8 mouse cellular contexts compared by ENCODE assay signal in genomic region chr1:130875139-130875538, GRCm38 (mm10). TPM values are rescaled to one million over a fixed set of nuclear protein-coding genes. Genes with fewer than 3 reads are reported as not detected.
DNase-seq lines count a peak whose midpoint lies in the region; ATAC-seq and TF ChIP-seq lines count a peak whose summit lies in the region.
"Had no signal": no experiment of that assay in that cellular context is flagged by ENCODE, and none has a peak within 500 bp of the region (broad histone marks: within the 10 kb centered on the region; RNA-seq: fewer than 3 reads in every experiment).

No protein-coding gene starts in this region.

- no peak overlapping the region for H3K9ac ChIP-seq in limb, embryonic 14.5 days (ENCODE audit: low read depth, low read length, severe bottlenecking)

- no peak overlapping the region for H3K4me3 ChIP-seq in bone marrow, adult 2 months (replicated peaks; ENCODE audit: control insufficient read depth, low read depth, low read length)
- H3K4me3 ChIP-seq in embryonic fibroblast, embryonic 13.5 days (ENCODE audit: insufficient read depth, low read length), result no peak overlapping the region
- no peak overlapping the region for H3K4me3 ChIP-seq in limb, embryonic 14.5 days (replicated peaks; ENCODE audit: low read length)

- H3K4me1 ChIP-seq in bone marrow, adult 2 months (ENCODE audit: control insufficient read depth, insufficient read depth, low read length), result peaks cover 2% of the 10 kb centered on the region
- no peaks in the 10 kb centered on the region for H3K4me1 ChIP-seq in embryonic fibroblast, embryonic 13.5 days (ENCODE audit: control insufficient read depth, insufficient read depth, low read length)
- H3K4me1 ChIP-seq in limb, embryonic 14.5 days (ENCODE audit: control insufficient read depth, insufficient read depth, low read length), result 0 out of 2 replicates have a peak, but pooled peaks cover 6% of the 10 kb centered on the region

- peak; percentile 72 for ATAC-seq in limb, embryonic 14.5 days (ENCODE audit: low FRiP score, low read depth)

- no peaks in the 10 kb centered on the region for H3K36me3 ChIP-seq in limb, embryonic 14.5 days (ENCODE audit: control insufficient read depth, insufficient read depth, low read length)

- H3K27me3 ChIP-seq in limb, embryonic 14.5 days (ENCODE audit: control insufficient read depth, insufficient read depth, low read length), result peaks cover 21% of the 10 kb centered on the region

- H3K27ac ChIP-seq in bone marrow, adult 2 months (ENCODE audit: control insufficient read depth, insufficient read depth, low read depth, low read length, poor library complexity), result no peak overlapping the region
- no peak overlapping the region for H3K27ac ChIP-seq in embryonic fibroblast, embryonic 13.5 days (ENCODE audit: insufficient read depth, low read length)
- no peak overlapping the region for H3K27ac ChIP-seq in limb, embryonic 14.5 days (replicated peaks; ENCODE audit: low read depth, low read length)

- DNase-seq in urinary bladder, postnatal 14 days (ENCODE audit: low spot score), result peak; percentile 36
- DNase-seq in urinary bladder, postnatal 4 days (ENCODE audit: low spot score in 2 of 2), result no peak
- DNase-seq in kidney, adult 9 months, result peak; percentile 81
- peak; percentile 61 for DNase-seq in limb, embryonic 14.5 days (ENCODE audit: low spot score)
- peak; percentile 12 for DNase-seq in right cerebral cortex, postnatal 14 days

- no peaks in the 10 kb centered on the region for H3K9me3 ChIP-seq in limb, embryonic 14.5 days (ENCODE audit: control insufficient read depth, low read length)

- TF ChIP-seq POLR2A in bone marrow, adult 2 months (IDR thresholded peaks at IDR 0.05; ENCODE audit: borderline replicate concordance, control insufficient read depth, low read depth, low read length), result no peak
- TF ChIP-seq POLR2A in embryonic fibroblast, embryonic 13.5 days (IDR thresholded peaks at IDR 0.05; ENCODE audit: low read depth, low read length), result no peak
- no peak for TF ChIP-seq POLR2A in limb, embryonic 14.5 days (IDR thresholded peaks at IDR 0.05; ENCODE audit: borderline replicate concordance, extremely low read depth, insufficient read depth, insufficient read length)

- 47% methylated on average over 3 of the region's 3 CpGs for WGBS in bone marrow, adult 2 months
- WGBS in limb, embryonic 14.5 days, result 32% methylated on average over 3 of the region's 3 CpGs

- peak; percentile 20; the same call in 1 of the 2 replicates for TF ChIP-seq CTCF in bone marrow, adult 2 months (IDR thresholded peaks at IDR 0.05; ENCODE audit: control insufficient read depth, insufficient read depth, low read length)
- peak; percentile 29; the same call in 1 of the 2 replicates for TF ChIP-seq CTCF in embryonic fibroblast, embryonic 13.5 days (IDR thresholded peaks at IDR 0.05; ENCODE audit: borderline replicate concordance, insufficient read depth, low read length)

- no peak overlapping the region for H3K4me2 ChIP-seq in limb, embryonic 14.5 days (replicated peaks; ENCODE audit: low read depth, low read length, severe bottlenecking)

RNA-seq across cellular contexts. Expression of gene Fcmr, which starts 9.7 kb away (rescaled TPM):
- 13.2 and 36.6 TPM in 2 replicates for polyA plus RNA-seq in bone marrow, adult 2 months (2011; ENCODE audit: insufficient read depth, insufficient read length, low replicate concordance, missing spikeins)
- polyA plus RNA-seq in embryonic fibroblast, embryonic 13.5 days (2011; ENCODE audit: insufficient read length, low read depth, missing spikeins), result not detected in 2 replicates
- not detected in 2 replicates for polyA plus RNA-seq in limb, embryonic 14.5 days (2012; rRNA removed)
- polyA plus RNA-seq in limb, embryonic 14.5 days (2014; fragmentation: Nextera tagmentation; extraction: Ambion mirVana), result not detected in 2 replicates

RNA-seq across cellular contexts. Expression of gene Il24, which starts 12.1 kb away (rescaled TPM):
- polyA plus RNA-seq in bone marrow, adult 2 months (2011; ENCODE audit: insufficient read depth, insufficient read length, low replicate concordance, missing spikeins), result not detected in 2 replicates
- polyA plus RNA-seq in embryonic fibroblast, embryonic 13.5 days (2011; ENCODE audit: insufficient read length, low read depth, missing spikeins), result not detected in 2 replicates
- polyA plus RNA-seq in limb, embryonic 14.5 days (2012; rRNA removed), result not detected in 2 replicates
- not detected in 2 replicates for polyA plus RNA-seq in limb, embryonic 14.5 days (2014; fragmentation: Nextera tagmentation; extraction: Ambion mirVana)
- polyA plus RNA-seq: heart, embryonic 14.5 days had no signal

RNA-seq across cellular contexts. Expression of gene Il20, which starts 36.1 kb away (rescaled TPM):
- not detected in 2 replicates for polyA plus RNA-seq in bone marrow, adult 2 months (2011; ENCODE audit: insufficient read depth, insufficient read length, low replicate concordance, missing spikeins)
- not detected in 2 replicates for polyA plus RNA-seq in embryonic fibroblast, embryonic 13.5 days (2011; ENCODE audit: insufficient read length, low read depth, missing spikeins)
- polyA plus RNA-seq in limb, embryonic 14.5 days (2012; rRNA removed), result not detected in 2 replicates
- not detected in 2 replicates for polyA plus RNA-seq in limb, embryonic 14.5 days (2014; fragmentation: Nextera tagmentation; extraction: Ambion mirVana)
- polyA plus RNA-seq: heart, embryonic 14.5 days had no signal

RNA-seq across cellular contexts. Expression of gene Pigr, which starts 48.7 kb away (rescaled TPM):
- 1.3 and 1.7 TPM in 2 replicates for polyA plus RNA-seq in bone marrow, adult 2 months (2011; ENCODE audit: insufficient read depth, insufficient read length, low replicate concordance, missing spikeins)
- not detected in 2 replicates for polyA plus RNA-seq in embryonic fibroblast, embryonic 13.5 days (2011; ENCODE audit: insufficient read length, low read depth, missing spikeins)
- polyA plus RNA-seq in limb, embryonic 14.5 days (2012; rRNA removed), result 0.08 TPM in 1 of 2 replicates, not detected in the other
- 0.15 TPM in 1 of 2 replicates, not detected in the other for polyA plus RNA-seq in limb, embryonic 14.5 days (2014; fragmentation: Nextera tagmentation; extraction: Ambion mirVana)

Comparison
In these comparisons a context has a peak if more than half of its experiments do, and no peak if none do; other contexts are left out.
1. DNase-seq: peak in urinary bladder, postnatal 14 days (single experiment), kidney, adult 9 months (single experiment), limb, embryonic 14.5 days (single experiment) and right cerebral cortex, postnatal 14 days (single experiment); none in urinary bladder, postnatal 4 days (0 of 2).
2. RNA of gene Fcmr, which starts 9.7 kb away (polyA plus RNA-seq): 13.2 to 36.6 TPM in bone marrow, adult 2 months; not detected in limb, embryonic 14.5 days and not detected in embryonic fibroblast, embryonic 13.5 days; every median in the first group is over 10 times any median in the second.